Mouse (Mus musculus) olfactory bulb, adult 2 months (tissue): ENCODE measurements at regions not wholly inside any gene's neighbourhood (a gene's known extent, or its start where the extent isn't known, plus 50 kb on each side); places are given as distances from the start of the nearest gene placed in this dataset.

Experiments
- CTCF ChIP-seq: fragments of 200-500 bp; IDR thresholded peaks from 2 replicates; pipeline ENCODE4 v1.5.1; 2012; ENCODE audit warnings: low read depth, mild to moderate bottlenecking, low read length, moderate library complexity; ENCODE audit not compliant: insufficient read depth
- POLR2A ChIP-seq: fragments of 200-500 bp; IDR thresholded peaks from 2 replicates; pipeline ENCODE4 v1.6.1; 2012; ENCODE audit warnings: mild to moderate bottlenecking, low read depth, low read length, moderate library complexity; ENCODE audit not compliant: insufficient read depth

GRCm38 (mm10) chr9:116328201-116328600 lies 153.0 kb upstream of the Tgfbr2 start:
- TF ChIP-seq CTCF, result no peak
- TF ChIP-seq POLR2A, result no peak
